Mouse (Mus musculus) cortical plate, adult 2 months (tissue): ENCODE data around the gene Lgr6.

Source experiments
- CTCF ChIP-seq: fragments of 200-500 bp; IDR thresholded peaks from 2 replicates; pipeline ENCODE4 v1.5.1; 2011; ENCODE audit warnings: mild to moderate bottlenecking, control low read depth, low read length; ENCODE audit not compliant: insufficient read depth; ENCODE audit errors: extremely low read depth
- POLR2A ChIP-seq: fragments of 200-500 bp; IDR thresholded peaks from 2 replicates; pipeline ENCODE4 v1.6.1; 2011; ENCODE audit warnings: mild to moderate bottlenecking, low read length, control low read depth; ENCODE audit not compliant: insufficient read depth; ENCODE audit errors: extremely low read depth

DNA sequence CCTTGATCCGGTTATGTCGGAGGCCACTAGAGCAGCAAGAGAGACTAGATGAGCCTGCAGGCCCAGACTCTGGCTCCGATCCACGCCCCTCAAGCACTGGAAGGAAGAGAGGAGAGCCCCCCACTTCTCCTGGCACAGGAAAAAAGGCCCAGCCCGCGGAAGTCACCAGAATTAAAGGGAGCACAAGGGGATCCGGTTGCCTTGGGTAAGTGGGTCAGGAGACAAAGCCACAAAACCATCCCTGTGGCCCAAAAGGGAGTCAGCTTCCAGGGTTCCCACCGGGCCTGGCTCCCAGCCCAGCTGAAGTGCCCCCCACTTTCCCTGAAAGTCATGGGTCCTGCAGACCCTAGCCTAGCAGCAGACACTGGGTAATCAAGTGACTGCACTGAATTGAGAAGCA is 106.8 kb downstream of the Lgr6 start:
- TF ChIP-seq CTCF (no peak), POLR2A (no peak)
